Mouse (Mus musculus) spleen, postnatal 14 days (tissue): ENCODE data around the gene Nudt8.

ENCODE experiments used
- DNase-seq, 2 experiments: peaks; one replicate each; pipeline ENCODE4 v3.0.0; 2021 to 2022; ENCODE audit warnings: low spot score in 2 of 2

Gene Nudt8

DNA sequence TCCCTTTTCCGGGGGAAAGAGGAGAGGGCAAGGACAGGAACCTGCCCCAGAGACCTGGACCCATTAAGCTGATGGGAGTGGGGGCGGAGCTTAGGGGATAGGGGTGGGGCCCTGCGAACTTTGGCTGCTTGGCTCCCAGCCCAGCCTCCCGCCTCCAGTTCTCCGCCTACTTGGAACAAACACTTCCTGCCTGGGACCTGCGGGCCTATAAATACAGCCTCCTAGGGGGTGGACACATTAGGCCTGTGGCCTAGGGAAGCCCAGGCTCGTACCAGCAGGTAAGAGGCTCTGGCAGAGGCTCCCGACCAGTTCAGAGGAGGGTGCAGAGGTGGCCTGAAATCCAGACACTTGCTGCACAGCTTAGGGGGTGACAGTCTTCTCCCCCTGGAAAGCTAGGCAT is 14.0 kb upstream of the Nudt8 start, which contains the start of gene Acy3:
TSS of gene Acy3 (plus strand) at position 237 of the 400 bp plus-strand sequence.
- DNase-seq, result peak in 1 of 2 experiments; percentile 34

GRCm38 (mm10) chr19:3988066-3988465 is 12.3 kb upstream of the Nudt8 start:
- no peak for DNase-seq

GRCm38 (mm10) chr19:3988750-3989149 is 11.6 kb upstream of the Nudt8 start:
- no peak for DNase-seq

- DNase-seq, result no peak
Measured at GRCm38 (mm10) chr19:3990804-3991203, 9.6 kb upstream of the Nudt8 start.

DNA sequence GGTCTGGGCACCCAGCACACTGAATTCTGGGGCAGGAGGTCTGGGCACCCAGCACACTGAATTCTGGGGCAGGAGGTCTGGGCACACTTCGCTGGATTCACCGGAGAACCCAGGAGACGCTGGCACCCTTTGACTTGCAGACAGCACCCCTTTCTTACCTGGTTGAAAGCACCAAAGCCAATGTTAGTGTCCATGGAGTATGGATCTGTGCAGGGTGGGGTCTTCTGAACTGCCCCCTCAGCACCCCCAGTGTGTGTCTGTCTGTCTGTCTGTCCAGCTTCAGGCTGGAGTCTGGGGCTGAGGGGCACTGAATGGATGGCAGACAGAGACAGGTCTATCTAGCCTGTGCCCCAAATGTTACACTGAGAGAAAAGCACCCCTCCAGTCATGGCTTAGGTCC is 8.8 kb upstream of the Nudt8 start:
- DNase-seq, result no peak

GRCm38 (mm10) chr19:3991966-3992365 is 8.4 kb upstream of the Nudt8 start:
- DNase-seq, result no peak

DNA sequence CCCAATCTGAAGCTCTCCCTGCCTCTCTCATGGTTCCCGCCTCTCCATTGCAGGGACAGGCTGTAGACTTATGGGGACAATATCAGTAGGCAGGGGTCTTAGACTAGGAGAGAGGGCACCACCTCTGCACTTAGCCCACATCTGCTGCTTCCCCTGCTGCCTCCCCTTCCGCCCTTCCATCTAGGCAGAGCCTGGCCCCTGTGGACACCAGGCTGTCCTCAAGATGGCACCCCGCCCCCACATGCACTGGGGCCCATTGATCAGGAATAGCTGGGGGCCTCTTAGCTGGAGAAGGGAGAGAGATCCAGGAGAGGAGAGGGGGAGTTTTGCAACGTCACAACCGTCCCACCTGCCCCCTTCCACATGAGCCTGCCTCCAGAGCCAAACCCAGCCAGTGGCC is 8.0 kb upstream of the Nudt8 start, which contains the start of gene Tbx10:
TSS of gene Tbx10 (plus strand) at position 337 of the 400 bp plus-strand sequence.
- no peak for DNase-seq

- DNase-seq, result no peak
Measured at GRCm38 (mm10) chr19:3994932-3995331, 5.4 kb upstream of the Nudt8 start.

GRCm38 (mm10) chr19:3995505-3995904 is 4.9 kb upstream of the Nudt8 start:
- DNase-seq, result no peak

DNA sequence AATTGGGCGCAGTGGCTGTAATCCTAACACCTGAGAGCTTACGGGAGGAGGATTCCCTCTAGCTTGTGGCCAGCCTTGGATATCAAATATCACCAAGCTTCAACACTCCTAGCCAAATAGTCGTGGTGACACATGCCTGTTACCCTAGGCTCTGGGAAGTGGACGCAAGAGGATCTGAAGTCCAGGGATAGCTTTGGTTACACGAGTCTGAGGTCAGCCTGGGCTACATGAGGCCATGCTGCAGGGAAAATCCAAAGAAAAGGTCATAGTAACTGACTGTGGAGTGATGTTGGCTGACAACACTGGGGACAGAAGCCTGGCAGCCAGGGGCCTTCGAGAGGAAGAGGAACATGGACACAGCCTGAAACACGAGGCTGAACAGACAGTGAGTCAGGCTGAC is 4.3 kb upstream of the Nudt8 start:
- no peak for DNase-seq

- no peak for DNase-seq
Measured at GRCm38 (mm10) chr19:3996747-3997146, 3.6 kb upstream of the Nudt8 start.

DNA sequence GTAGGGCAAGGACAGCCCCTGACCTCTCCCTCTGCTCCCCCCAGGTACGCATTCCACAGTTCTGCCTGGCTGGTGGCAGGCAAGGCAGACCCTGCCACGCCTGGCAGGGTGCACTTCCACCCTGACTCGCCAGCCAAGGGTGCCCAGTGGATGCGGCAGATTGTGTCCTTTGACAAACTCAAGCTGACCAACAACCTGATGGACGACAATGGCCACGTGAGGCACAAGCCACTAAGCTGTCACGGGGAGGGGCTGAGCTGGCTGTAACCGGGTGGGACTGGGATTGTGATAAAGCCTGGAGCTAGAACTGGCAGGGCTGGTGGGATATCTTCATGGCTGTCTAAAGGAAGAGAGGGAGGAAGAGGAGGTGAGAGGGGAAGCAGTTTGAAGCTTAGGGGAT is 3.1 kb upstream of the Nudt8 start:
- DNase-seq, result no peak

GRCm38 (mm10) chr19:3998335-3998734 is 2.0 kb upstream of the Nudt8 start:
- no peak for DNase-seq

- no peak for DNase-seq
Measured at GRCm38 (mm10) chr19:3999121-3999730, 1.2 kb upstream of the Nudt8 start.

DNA sequence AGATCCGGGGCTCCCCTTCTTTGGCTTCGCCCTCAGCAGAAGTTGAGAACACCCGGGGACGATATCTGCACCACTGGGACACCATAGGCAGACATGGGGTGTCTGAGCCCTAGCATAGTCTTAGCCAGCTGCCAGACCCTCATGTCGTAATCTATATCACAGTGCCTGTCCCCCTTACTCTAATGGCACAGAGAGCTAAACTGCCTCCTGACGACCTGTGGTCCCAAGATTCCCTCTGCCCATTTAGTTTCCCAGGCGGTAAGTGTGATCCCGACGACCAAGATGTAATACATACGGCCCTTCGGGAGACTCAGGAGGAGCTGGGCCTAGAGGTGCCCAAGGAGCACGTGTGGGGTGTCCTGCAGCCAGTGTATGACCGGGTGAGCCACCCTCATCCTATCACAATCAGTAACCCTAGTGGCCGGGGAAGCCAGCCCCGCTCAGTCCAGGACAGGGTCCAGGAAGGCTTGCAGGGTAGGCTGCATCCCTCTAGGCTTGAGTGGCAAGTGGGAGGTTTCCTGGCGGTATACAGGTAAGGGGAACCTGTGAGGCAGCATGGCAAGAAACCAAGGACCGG is 657 bp downstream of the Nudt8 start:
- DNase-seq, result no peak

GRCm38 (mm10) chr19:4001752-4002151 is 1.4 kb downstream of the Nudt8 start:
- DNase-seq, result no peak

DNA sequence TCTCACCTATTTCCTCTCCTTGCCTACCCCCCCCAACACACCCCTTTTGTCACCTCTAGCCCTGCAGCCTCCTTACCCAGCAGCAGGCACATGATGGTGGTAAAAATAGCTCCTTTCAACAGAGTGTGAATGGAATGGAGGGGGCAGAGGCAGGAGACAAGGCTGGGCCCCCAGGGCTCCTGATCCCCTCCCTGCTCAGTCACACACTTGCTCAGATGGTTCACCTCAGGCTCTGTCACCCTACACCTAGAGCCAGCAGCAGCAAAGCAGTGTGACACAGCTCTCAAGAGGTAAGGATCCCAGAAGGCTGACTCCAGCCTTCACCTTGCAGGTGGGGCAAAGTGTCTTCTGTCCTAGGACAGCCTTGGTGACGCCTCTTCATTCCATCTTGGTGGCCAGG is 2.7 kb downstream of the Nudt8 start, which contains the start of gene Doc2g:
TSS of gene Doc2g (plus strand) at position 202 of the 400 bp plus-strand sequence.
- DNase-seq, result no peak

DNA sequence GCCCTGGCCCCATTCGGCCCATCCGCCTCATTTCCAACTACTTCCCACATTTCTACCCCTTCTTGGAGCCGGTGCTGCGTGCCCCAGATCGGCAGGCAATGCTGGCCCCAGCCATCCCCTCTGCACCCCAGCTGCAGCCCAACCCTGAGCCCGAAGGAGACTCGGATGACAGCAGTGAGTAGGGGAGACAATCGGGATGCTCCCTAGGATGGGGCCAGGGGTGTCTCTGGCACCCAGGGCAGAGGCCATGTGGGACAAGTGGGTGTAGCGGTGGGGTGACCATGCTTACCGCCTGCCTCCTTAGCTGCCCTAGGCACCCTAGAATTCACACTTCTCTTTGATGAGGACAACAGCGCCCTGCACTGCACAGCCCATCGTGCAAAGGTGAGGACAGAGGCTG is 3.3 kb downstream of the Nudt8 start:
- DNase-seq, result no peak

DNA sequence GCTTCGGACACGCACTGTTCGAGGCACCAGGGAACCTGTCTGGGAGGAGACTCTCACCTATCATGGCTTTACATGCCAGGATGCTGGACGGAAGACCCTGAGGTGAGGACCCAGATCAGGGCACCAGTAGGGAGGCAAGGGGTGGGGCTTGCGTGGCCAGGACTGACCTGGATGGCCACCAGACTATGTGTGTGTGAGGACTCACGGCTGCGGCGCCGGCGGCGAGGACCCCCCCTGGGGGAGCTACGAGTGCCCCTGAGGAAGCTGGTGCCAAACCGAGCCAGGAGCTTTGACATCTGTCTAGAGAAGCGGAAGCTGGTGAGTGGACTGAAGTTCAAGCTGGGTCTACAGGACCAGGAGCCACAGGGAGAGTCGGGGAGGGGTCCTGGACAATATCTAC is 4.0 kb downstream of the Nudt8 start:
- DNase-seq, result no peak

- DNase-seq, result no peak
Measured at GRCm38 (mm10) chr19:4005091-4005490, 4.7 kb downstream of the Nudt8 start.

DNA sequence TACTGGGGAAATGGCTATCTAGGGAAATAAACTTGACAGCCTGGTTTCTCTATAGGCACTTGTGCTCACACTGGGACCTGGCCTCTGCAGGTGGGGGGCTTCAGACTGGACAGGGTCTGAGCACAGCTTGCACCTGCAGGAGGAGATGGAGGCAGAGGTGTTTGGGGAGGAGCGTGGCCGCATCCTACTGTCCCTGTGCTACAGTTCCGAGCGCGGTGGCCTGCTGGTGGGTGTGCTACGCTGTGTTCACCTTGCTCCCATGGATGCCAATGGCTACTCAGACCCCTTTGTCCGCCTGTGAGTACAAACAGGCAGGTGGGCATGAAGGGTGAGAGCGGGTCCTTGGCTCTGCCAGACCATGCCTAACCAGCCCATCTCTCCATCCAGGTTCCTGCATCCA is 5.6 kb downstream of the Nudt8 start:
- DNase-seq, result no peak

DNA sequence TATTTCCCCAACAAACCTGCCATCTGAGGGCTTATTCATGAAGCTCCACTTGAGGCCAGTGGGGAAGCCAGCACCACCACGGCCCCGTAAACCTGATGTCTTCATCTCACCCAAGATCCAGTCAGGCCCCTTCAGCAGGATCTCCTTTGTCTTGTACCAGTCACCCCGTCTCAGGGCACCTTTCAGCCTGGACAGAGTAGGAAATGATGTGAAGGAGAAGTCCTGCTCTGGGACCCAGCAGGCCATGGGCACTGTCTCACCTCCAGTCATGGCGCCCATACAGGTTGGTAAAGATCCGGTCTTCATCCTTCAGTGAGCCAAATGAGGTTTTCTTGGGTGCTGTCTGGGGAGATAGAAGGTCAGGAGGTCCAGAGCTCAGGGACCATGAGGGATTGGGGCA is 10.7 kb downstream of the Nudt8 start:
- DNase-seq, result no peak

GRCm38 (mm10) chr19:4012432-4013022 is 12.1 kb downstream of the Nudt8 start, which contains the start of gene Ndufv1:
Ndufv1 (minus strand) TSS chr19:4012806.
- peak; percentile 83 to 90 for DNase-seq
